Mouse (Mus musculus): Measurements from ENCODE around the gene Ppp2r5d.
A peak's percentile ranks its signal among the peaks of the same experiment; 100 is the strongest.

Gene Ppp2r5d

GRCm38 (mm10) chr17:46681466-46682118 is 23.3 kb downstream of the Ppp2r5d start:
- no peak for DNase-seq (ENCODE audit: low read depth in 1 of 2, low spot score in 2 of 2)

- DNase-seq (ENCODE audit: low read depth in 1 of 2, low spot score in 2 of 2): peak; percentile 90 to 92
Observed at GRCm38 (mm10) chr17:46680760-46681373, 24.0 kb downstream of the Ppp2r5d start, which contains the start of gene Klhdc3. Klhdc3 (minus strand) TSS chr17:46680914.

- peak in 1 of 2 experiments; percentile 15 for DNase-seq (ENCODE audit: low read depth in 1 of 2, low spot score in 2 of 2)
Observed at GRCm38 (mm10) chr17:46679843-46680759, 24.8 kb downstream of the Ppp2r5d start.

GRCm38 (mm10) chr17:46678911-46679310 is 26.0 kb downstream of the Ppp2r5d start:
- DNase-seq (ENCODE audit: low read depth in 1 of 2, low spot score in 2 of 2): no peak

GRCm38 (mm10) chr17:46678416-46678815 is 26.5 kb downstream of the Ppp2r5d start, which contains the start of gene Mea1:
Mea1 (plus strand) TSS chr17:46678793.
- no peak for DNase-seq (ENCODE audit: low read depth in 1 of 2, low spot score in 2 of 2)

- no peak for DNase-seq (ENCODE audit: low read depth in 1 of 2, low spot score in 2 of 2)
Observed at GRCm38 (mm10) chr17:46674530-46675283, 30.2 kb downstream of the Ppp2r5d start.

GRCm38 (mm10) chr17:46673850-46674529 is 30.9 kb downstream of the Ppp2r5d start, which contains the start of gene Rrp36:
Rrp36 (minus strand) TSS chr17:46674352.
- DNase-seq (ENCODE audit: low read depth in 1 of 2, low spot score in 2 of 2): peak; percentile 72 to 79

- no peak for DNase-seq (ENCODE audit: low read depth in 1 of 2, low spot score in 2 of 2)
Observed at GRCm38 (mm10) chr17:46669911-46670310, 35.0 kb downstream of the Ppp2r5d start.

- DNase-seq (ENCODE audit: low read depth in 1 of 2, low spot score in 2 of 2): no peak
Observed at GRCm38 (mm10) chr17:46667712-46668111, 37.2 kb downstream of the Ppp2r5d start.

GRCm38 (mm10) chr17:46662730-46663129 is 42.2 kb downstream of the Ppp2r5d start:
- no peak for DNase-seq (ENCODE audit: low read depth in 1 of 2, low spot score in 2 of 2)

GRCm38 (mm10) chr17:46661981-46662380 is 42.9 kb downstream of the Ppp2r5d start:
- DNase-seq (ENCODE audit: low read depth in 1 of 2, low spot score in 2 of 2): no peak

- DNase-seq (ENCODE audit: low read depth in 1 of 2, low spot score in 2 of 2): no peak
Observed at GRCm38 (mm10) chr17:46661351-46661750, 43.6 kb downstream of the Ppp2r5d start.

- no peak for DNase-seq (ENCODE audit: low read depth in 1 of 2, low spot score in 2 of 2)
Observed at GRCm38 (mm10) chr17:46656054-46656453, 48.9 kb downstream of the Ppp2r5d start.

GRCm38 (mm10) chr17:46651755-46652547 is 53.0 kb downstream of the Ppp2r5d start:
- no peak for DNase-seq (ENCODE audit: low read depth in 1 of 2, low spot score in 2 of 2)

GRCm38 (mm10) chr17:46651292-46651691 is 53.6 kb downstream of the Ppp2r5d start:
- DNase-seq (ENCODE audit: low read depth in 1 of 2, low spot score in 2 of 2): no peak

GRCm38 (mm10) chr17:46650232-46651031 is 54.5 kb downstream of the Ppp2r5d start, which contains the start of gene Cul7:
Cul7 (plus strand) TSS chr17:46650337.
- DNase-seq (ENCODE audit: low read depth in 1 of 2, low spot score in 2 of 2): peak; percentile 50 to 63

- no peak for DNase-seq (ENCODE audit: low read depth in 1 of 2, low spot score in 2 of 2)
Observed at GRCm38 (mm10) chr17:46649811-46650210, 55.1 kb downstream of the Ppp2r5d start.

GRCm38 (mm10) chr17:46648436-46648835 is 56.5 kb downstream of the Ppp2r5d start:
- DNase-seq (ENCODE audit: low read depth in 1 of 2, low spot score in 2 of 2): no peak
